Mouse (Mus musculus): ENCODE data around the gene Gm11114. TPM values are rescaled to one million over a fixed set of nuclear protein-coding genes. Genes with fewer than 3 reads are reported as not detected.

The Gm11114 gene
- not detected in 2 replicates for total RNA-seq (2021)
- long read RNA-seq, result 0 reads

DNA sequence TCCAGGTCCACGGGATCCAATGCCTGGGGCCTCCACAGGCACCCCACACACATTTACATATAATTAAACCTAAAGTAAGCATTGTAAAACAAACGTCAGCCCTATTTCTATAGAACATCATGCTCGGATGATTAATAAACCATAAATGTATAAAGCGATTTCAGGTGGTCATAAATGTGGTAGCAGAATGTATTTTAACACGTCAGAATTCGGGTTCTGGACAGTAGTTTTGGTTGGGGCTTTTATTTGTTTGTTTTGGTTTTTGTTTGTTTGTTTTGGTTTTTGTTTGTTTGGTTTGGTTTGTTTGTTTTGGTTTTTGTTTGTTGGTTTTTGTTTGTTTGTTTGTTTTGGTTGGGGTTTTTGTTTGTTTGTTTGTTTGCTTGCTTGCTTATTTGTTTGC is at the start of gene Gm11114:
Gm11114 (plus strand) TSS at position 301 of the 400 bp plus-strand sequence.
- DNase-seq, result no peak

DNA sequence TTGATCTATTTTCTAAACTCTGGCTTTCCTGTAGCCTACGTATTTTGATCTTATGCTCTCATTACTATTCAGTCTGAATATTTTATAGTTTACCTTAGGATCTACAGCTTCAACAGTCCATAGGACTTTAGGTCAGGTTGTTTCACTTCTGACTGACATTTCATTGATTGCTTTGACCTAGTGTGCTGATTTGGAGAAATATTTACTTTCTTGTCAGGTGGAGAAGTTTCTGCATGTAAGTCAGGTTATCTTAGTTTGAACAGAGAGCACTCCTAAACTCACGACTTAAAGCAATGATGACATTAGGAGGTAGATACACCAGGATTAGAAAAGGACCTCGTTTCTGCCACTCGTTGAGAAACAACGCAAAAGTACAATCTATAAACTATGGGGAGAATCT is 45.7 kb upstream of the Gm11114 start:
- no peak for DNase-seq

DNA sequence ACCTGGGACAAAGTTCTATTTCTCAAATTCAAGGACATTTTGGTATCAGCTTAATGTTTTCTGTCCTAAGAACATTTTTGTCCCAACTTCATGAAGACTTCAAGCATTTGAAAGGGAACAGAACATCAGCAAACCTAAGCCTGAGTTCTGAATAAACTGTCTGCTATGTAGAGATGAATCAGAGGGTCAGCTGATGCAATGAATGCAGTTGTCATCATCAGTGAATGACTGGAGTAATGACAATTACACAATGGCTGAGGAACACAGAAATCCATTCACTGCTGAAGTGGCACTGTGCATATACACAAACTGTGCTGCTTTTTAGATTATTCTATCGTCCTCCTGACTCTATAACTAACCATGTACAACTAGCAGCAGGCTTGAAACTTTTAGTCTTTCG is 38.5 kb upstream of the Gm11114 start:
- DNase-seq, result no peak

DNA sequence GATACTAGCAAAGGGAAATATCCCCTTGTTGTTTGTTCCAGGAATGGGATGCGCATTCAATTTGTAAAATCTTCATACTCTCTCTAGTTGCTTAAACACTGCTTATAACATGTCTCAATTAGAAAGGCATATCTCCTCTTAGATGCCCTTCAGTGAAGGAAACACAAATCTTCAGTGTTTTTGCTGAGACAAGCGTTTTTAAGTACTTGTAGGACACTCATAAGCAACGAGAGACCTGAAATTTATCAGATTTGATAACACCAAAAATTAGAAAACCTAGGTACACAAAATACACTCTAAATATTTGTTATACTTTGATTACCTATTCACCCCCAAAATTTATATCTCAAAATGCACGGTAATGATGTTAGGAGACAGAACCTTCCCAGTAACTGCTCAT is 9.7 kb upstream of the Gm11114 start:
- DNase-seq, result no peak

DNA sequence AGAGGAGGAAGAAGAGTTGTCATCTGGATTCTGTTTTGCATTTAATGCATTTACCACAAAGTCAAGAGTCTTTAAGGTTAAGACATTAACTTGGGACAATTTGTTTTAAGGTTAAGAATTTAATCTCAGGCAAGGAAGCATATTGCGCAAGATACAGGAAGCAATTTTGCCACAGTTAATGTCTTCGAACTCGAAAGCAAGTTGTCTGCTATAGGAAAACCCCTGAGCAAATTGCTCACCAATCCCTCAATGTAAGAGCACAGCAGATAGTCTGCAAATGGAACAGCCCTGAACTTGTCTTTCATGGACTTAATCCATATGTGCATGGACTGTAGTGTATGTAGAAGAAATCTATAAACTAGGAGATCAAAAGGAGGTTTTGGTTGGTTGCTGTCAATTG is 9.2 kb upstream of the Gm11114 start:
- no peak for DNase-seq

DNA sequence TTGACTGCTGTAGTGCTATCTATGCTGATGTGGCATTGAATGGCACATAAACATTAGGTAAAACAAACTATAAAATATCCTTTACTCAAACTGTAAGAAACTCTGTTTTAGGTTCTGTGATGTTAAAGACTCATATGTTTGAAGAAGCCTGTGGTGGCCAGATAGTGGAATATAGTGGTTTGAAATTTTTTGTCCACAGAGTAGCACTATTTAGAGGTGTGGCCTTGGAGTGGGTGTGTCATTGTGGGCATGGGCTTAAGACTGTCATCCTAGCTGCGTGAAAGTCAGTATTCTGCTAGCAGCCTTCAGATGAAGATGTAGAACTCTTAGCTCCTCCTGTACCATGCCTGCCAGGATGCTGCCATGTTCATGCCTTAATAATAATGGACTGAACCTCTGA is 3.5 kb downstream of the Gm11114 start:
- no peak for DNase-seq

DNA sequence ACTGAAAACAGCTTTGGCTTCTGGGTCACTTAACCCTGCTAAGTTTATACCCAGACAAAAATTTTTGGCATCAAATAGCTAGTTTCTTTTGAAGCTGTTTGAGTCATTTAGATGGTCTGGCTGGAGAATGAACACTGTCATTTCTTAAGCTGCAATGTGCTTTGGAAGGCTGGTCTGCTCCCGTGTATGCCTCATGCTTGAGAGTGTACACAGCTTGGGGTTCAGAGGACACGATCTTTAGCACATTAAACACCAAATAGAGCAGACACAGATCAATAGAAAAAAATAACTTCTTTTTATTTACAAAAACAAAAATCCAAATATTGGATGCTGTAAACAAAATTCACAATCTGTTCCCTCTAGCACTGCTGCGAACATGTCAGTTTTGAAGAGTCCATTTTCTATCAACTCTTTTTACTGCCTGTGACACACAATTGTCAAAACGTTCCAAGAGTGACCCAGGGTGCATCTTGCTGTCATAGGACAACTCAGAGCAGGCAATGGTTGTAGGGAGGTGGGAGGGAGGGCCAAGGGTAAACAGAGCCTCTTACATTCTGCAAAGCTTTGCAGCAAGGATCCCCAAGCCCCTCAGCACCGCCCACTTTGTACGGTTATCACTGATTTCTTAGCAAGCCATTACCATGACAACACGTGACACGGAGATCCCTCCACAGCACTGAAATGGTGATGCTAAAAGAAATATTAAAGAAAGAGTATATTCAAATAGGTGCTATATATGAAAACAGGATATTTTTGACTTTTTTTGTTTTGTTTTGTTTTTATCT is 7.8 kb downstream of the Gm11114 start:
- no peak for DNase-seq

DNA sequence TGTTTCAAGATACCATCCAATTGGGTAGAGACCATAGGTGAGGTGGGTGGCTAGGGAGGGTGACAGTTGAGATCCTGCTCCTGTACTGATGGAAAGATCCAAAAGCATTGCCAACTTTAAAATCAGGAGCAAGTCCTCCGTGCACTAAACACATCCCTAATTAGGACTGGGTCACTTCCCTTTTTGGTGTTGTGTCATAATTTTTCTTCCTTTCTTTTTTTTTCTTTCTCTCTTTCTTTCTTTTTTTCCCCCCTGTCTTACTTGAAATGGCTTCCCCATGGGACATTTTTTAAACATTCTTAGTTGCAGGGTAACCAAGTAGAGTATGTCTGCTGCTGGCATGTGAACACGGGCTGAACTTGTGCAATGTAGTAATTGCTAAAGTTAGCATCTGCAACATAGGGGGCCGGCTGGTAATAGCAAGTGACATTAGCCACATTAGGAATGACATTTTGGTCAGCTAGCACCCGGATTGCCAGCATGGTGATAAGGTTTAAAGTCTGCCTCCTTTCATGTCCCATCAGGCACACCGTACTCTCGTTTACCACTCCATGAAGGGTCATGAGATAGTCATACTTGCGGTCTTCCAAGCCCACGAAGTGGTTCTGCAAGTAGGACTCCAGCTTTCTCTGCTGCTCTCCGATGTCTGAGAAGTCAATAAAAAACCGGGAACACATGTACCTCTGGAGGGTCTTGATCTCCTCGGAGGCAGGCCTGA is 11.7 kb downstream of the Gm11114 start:
- DNase-seq, result no peak

DNA sequence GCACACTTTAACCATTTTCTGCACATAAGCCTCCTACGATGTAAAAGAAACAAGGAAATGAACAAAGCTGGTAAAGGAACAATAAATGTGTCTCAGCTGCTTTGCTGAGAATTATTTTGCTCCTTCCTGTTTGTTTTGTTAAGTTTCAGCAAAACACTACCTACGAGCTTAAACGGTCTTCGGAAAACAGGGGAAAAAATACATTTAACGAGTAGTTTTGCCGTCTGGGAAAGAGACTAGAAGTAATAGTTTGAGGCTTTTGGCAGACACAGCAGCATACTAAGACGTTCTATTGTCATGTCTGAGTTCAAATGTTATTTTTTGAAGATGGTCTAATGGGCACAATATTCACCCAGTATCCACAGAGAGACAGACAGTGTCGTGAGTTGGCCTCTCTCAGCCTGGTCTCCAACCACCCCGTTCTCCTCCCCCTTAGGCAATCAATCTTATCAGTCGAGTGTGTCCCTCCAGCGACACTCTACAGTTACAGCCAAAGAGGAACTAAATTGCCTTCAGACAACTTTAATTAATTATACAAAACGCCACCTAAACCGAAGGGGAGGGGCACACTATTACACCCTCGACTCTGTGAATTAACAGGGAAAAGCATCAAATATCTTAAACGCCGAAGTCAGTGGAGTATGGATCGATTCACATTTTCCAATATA is 12.8 kb downstream of the Gm11114 start:
- no peak for DNase-seq

DNA sequence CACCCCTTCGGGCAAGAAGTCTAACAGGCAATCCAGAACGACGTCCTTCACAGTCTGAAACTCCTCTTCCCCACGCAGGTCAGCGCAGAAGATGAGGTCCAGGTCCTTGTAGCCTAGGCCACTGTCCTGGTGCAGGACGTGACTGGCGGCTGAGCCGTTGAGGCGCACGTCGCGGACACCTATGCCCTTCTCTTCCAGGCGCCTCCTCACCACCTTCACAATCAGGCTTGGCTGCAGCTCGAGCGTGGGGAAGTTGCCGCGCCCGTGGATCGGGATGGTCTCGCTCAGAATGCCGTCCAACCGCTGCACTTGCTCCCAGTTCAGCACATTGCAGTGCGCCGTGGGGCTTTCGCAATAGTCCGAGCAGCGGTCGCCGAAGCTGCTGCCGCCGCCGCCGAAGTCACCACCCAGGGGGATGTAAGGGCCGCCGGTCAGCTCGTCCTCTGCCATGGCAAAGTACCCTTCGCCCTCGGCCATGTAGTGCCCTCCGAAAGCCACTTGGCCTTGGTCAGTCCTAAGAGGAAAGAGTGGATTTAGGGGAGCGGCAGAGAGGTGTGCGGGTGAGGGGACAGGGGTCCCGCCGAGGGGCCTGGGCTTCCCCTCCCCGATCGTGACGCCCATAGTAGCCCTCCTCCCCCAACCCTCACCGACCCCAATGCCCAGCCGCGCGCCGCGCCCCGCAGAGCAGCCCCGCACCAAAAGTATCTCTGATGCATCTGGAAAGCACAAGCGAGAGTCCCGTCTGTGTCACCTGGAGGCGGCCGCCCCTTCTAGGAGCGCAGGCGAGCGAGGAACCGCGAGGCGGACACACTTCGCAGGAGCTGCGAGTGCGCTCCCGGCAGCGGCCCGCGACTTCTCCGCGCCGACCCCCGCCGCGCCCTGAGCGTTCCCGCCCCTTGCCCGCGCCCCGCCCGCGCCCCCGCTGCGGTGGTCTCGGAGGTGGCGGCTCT is 14.0 kb downstream of the Gm11114 start:
- peak; percentile 67 for DNase-seq

DNA sequence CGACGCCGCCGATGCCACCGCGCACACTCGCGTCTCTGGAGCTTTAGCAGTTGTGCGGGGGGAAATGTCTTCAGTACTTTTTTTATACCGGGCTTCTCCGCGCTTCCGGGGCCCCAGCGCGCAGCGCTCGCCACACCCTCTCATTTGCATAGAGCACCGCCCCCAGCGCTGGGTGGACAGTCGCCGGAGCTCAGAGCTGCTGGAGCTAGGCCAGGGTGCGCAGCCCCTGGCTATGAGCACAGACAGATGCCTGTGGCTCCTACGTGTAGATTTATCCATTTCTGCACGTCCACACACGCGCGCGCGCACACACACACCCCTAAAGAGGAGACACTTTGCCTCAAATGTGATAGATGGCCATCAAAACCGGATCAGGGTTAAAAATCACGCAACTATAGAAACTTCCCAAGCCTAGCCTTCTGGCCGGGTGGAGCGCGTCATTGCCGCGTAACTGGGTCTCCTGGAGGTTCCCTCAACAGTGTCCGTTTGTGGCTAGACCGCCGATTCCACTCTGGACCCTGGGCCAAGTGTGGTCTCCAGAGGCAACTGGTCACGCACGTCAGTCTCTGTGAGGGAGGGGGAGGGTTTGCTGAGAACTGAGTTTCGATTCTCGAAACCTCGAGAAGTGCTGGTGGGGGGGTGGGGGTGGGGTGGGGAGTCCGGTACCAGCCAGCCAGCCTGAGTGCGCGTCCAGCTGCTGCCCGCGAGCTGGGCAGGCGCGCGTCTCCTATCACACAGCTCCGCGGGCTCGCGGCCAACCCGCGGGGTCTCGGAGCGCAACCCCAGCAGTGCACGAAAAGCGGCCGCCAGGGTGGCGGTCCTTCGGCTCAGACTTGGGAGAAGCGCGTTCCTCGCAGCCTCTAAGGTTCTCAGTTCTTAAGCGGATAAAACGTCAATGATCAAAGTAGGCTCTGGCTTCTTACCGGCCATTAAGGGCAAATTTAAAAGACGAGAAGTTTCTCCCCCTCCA is 15.0 kb downstream of the Gm11114 start, which contains the start of gene Tent5a:
Tent5a (minus strand) TSS at position 107 of the 970 bp plus-strand sequence.
- DNase-seq, result peak; percentile 88

DNA sequence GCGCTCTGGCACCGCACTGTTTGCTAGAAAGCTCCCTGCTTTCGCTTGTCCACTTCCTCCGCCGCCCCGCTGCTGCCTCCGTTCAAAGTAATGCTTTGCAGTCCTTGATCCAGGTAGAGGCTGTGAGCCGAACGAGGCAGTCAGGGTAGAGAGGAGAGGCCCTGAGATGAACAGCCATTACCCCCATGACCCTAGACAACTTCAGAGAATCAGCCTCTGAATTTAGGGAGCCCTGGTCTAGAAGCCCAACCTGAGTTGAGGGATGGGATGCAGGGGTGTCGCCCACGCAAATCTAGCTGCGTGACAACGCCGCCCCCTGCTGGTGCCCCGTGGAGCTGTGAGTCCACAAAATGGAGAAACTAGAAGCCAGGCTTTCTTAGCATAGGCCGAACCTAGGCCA is 15.7 kb downstream of the Gm11114 start:
- peak; percentile 92 for DNase-seq

DNA sequence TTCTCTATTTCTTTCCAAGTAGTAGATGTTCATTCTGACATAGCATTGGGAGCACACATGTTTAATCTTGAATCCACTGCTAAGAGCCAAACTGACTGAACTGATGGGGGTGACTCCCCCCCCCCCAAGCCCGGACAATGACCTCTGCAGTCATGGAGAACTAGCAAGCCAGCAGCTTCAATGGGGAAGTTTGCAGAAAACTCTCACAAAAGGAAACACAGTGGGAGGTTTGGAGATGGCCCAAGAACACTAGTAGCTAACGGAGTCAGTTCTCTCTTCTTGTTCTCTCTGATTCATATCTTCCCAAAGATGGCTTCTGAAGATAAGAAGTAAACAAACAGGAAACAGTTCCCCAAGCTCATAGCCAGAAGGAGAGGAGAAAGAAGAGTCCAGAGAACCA is 18.9 kb downstream of the Gm11114 start:
- DNase-seq, result no peak

DNA sequence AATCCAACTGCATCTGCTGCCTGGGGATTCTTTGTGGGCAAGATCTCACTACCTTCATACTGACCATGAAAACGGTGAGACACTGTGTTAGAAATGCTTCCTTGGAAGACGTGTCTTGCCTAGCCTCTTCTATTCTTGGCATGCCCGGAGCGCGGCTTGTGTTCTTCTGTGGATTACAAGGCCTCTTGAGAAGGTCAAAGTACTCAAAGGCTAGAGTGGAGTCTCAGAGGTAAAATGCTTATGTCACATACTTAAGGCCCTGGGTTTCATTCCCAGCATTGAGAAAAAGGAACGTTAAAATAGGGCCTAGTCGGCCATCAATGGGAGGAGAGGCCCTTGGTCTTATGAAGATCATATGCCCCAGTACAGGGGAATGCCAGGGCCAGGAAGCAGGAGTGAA is 23.5 kb downstream of the Gm11114 start:
- no peak for DNase-seq

DNA sequence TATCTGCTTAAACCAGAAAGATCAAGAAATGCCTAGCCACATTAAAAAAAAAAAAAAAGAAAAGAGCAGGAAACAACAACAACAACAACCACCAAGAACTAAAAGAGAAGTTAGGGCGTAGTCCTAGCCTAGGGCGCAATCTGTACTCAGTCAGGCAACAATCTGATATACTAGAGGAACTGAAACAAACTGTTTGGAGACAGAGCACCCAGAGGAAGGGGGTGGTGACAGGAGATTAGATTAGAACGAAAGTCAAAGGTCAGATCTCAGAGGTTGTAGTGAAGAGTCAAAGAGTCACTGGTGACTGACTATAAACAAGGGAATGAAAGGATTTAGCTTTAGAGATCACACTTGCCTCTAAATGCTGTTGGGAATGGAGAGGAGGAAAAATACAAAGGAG is 27.7 kb downstream of the Gm11114 start:
- no peak for DNase-seq

DNA sequence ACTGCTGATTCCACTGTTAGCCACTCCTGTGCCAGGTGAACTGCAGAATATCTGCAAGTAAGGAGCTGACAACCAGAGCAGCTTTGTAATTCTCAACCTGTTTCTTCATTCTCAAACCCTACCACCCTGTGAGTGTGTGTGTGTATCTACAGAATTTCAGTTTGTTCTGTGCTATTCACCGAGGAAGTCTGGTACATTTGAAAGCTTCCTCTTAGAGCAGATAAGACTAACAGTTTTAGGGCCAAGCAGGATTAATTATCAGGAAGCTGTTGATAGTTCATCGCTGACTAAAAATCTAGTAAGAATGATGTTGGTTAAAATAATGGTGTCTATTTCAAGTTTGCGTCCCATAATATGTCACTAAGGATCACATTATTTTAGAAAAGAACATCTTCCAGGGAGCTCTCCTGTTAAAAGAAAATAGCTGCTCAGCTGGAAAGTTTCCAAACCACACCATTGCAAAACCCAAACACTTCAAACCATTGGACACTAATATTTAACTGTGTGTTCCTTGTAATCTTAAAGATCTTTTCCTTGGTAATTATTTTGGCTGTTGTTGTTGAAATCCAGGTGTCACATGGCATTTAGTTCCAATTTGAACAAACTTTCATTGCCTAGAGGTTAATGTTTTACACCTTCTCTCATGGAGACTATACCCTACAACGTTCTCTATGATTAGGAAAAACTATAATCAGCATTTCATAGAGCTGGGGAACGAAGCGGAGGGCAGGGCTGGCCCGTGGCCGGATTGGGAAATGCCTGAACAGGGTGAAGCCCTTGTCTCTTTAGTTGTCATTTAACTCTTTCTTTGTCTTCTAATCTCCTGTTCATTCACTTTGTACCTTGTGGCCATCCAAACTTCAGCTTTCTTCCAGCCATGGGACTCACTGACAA is 30.6 kb downstream of the Gm11114 start:
- DNase-seq, result no peak

DNA sequence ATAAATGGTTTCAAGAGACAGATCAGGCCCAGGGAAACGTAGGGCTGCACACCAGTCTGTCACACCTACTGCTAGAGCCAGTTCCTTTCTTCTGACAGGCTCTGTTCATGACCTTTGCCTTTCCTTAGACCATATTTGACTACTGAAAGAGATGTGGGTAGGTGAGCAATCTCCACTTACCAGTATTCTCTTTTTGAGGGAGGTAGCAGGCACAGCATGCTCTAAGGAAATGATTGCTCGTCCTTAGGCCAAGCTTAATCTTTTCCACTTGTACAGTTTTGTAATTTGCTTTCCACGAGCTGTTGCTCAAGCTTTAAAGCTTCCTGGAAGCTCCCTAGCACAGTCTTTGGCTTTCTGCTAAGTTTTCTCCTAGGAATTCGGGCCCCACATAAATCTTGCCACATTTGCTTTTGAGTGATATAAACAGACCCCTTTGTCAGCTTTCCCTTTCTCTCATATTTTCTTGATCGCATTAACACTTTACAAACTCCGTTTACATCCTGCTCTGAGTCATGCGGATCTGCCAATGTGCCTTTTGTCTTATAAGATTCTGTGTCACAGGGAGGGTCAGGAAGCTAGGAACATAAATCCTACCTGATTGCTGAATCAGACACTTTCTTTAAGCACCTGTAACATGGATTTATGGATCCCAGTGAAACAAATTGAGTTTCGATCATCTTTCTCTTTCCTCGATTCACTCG is 35.4 kb downstream of the Gm11114 start:
- no peak for DNase-seq

DNA sequence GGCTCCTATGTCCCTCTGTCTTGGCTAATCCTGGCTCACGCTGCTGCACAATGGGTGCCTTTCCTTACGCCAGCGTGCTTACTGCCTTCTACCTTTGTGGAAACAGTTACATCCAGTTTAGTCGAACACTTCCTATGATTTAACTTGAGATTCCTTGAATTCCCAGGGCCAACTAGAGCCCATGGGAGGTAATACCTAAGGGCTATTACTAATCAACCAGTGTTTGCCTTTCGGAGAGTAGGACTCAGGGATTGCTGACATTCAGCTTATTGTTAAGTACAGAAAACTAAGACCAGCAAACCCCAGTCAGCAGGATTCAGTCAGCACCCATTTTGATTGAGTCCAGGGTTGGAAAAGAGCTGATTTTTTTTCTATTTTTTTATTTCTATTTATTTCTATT is 43.0 kb downstream of the Gm11114 start:
- no peak for DNase-seq

All from adrenal gland, postnatal 25 days (tissue).